Mouse (Mus musculus): Measurements from ENCODE around the gene Gpatch2l. TPM values are rescaled to one million over a fixed set of nuclear protein-coding genes. Genes with fewer than 3 reads are reported as not detected.

Gene Gpatch2l
- polyA plus RNA-seq, 1 experiment from 2014 or later: 14.6 TPM

DNA sequence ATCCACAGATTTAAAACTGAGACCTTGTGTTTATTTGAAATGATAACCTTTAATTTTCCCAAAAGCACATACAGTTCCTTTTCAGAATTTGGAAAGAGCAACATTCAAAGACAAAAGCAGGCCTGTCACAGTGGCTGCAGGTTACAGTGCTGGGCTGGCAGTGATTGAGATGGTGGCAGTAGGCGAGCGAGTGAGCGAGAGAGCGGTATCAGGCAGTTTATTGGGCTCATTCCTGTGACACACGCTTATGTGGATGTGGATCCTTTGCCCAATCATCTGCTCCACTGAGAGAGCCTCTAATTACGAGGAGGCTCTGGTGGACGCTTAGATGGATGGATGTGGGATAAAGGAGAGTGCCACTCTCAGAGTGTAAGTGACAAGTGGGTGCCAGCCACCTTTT lies 13.3 kb downstream of the Gpatch2l start:
- H3K27me3 ChIP-seq (ENCODE audit: control insufficient read depth, insufficient read depth, low read length): no peaks in the 10 kb centered on the region
- no peak overlapping the region for H3K27ac ChIP-seq (replicated peaks; ENCODE audit: low read depth, low read length)
- no peaks in the 10 kb centered on the region for H3K4me1 ChIP-seq (ENCODE audit: control insufficient read depth, insufficient read depth, low read length)
- no peak overlapping the region for H3K9ac ChIP-seq (ENCODE audit: low read length)
- H3K4me3 ChIP-seq (ENCODE audit: low read depth, low read length): no peak overlapping the region
- ATAC-seq (ENCODE audit: insufficient number of reproducible peaks, low FRiP score, low TSS enrichment, low read depth) (no peak), DNase-seq (ENCODE audit: low spot score) (no peak)
- WGBS: 86% methylated on average over 7 of the region's 7 CpGs
- H3K9me3 ChIP-seq (ENCODE audit: control insufficient read depth, low read length): no peaks in the 10 kb centered on the region
- H3K36me3 ChIP-seq (ENCODE audit: control insufficient read depth, insufficient read depth, low read length): peaks cover 5% of the 10 kb centered on the region; the same call in 1 of the 2 replicates
- H3K4me2 ChIP-seq (ENCODE audit: low read depth, severe bottlenecking): no peak overlapping the region

- Histone ChIP-seq H3K9ac (ENCODE audit: low read length) (no peak overlapping the region), H3K36me3 (ENCODE audit: control insufficient read depth, insufficient read depth, low read length) (no peaks in the 10 kb centered on the region; the same call in 1 of the 2 replicates), H3K27ac (replicated peaks; ENCODE audit: low read depth, low read length) (no peak overlapping the region), H3K4me2 (ENCODE audit: low read depth, severe bottlenecking) (no peak overlapping the region), H3K9me3 (ENCODE audit: control insufficient read depth, low read length) (no peaks in the 10 kb centered on the region), H3K27me3 (ENCODE audit: control insufficient read depth, insufficient read depth, low read length) (no peaks in the 10 kb centered on the region), H3K4me1 (ENCODE audit: control insufficient read depth, insufficient read depth, low read length) (no peaks in the 10 kb centered on the region), H3K4me3 (ENCODE audit: low read depth, low read length) (no peak overlapping the region)
- ATAC-seq (ENCODE audit: insufficient number of reproducible peaks, low FRiP score, low TSS enrichment, low read depth) (no peak), DNase-seq (ENCODE audit: low spot score) (no peak)
- WGBS: 63% methylated on average over 9 of the region's 9 CpGs
Observed at GRCm38 (mm10) chr12:86271626-86272025, 30.0 kb downstream of the Gpatch2l start.

GRCm38 (mm10) chr12:86274246-86274645 lies 32.6 kb downstream of the Gpatch2l start:
- Histone ChIP-seq H3K9ac (ENCODE audit: low read length) (no peak overlapping the region), H3K27me3 (ENCODE audit: control insufficient read depth, insufficient read depth, low read length) (no peaks in the 10 kb centered on the region), H3K4me1 (ENCODE audit: control insufficient read depth, insufficient read depth, low read length) (no peaks in the 10 kb centered on the region), H3K36me3 (ENCODE audit: control insufficient read depth, insufficient read depth, low read length) (no peaks in the 10 kb centered on the region; the same call in 1 of the 2 replicates), H3K4me2 (ENCODE audit: low read depth, severe bottlenecking) (no peak overlapping the region), H3K9me3 (ENCODE audit: control insufficient read depth, low read length) (no peaks in the 10 kb centered on the region), H3K27ac (replicated peaks; ENCODE audit: low read depth, low read length) (no peak overlapping the region), H3K4me3 (ENCODE audit: low read depth, low read length) (no peak overlapping the region)
- ATAC-seq (ENCODE audit: insufficient number of reproducible peaks, low FRiP score, low TSS enrichment, low read depth) (no peak), DNase-seq (ENCODE audit: low spot score) (no peak)
- 79% methylated on average over 2 of the region's 2 CpGs for WGBS

GRCm38 (mm10) chr12:86275731-86276130 lies 34.1 kb downstream of the Gpatch2l start:
- Histone ChIP-seq H3K4me3 (ENCODE audit: low read depth, low read length) (no peak overlapping the region), H3K4me2 (ENCODE audit: low read depth, severe bottlenecking) (no peak overlapping the region), H3K36me3 (ENCODE audit: control insufficient read depth, insufficient read depth, low read length) (no peaks in the 10 kb centered on the region), H3K27me3 (ENCODE audit: control insufficient read depth, insufficient read depth, low read length) (no peaks in the 10 kb centered on the region), H3K27ac (replicated peaks; ENCODE audit: low read depth, low read length) (no peak overlapping the region), H3K9ac (ENCODE audit: low read length) (no peak overlapping the region), H3K4me1 (ENCODE audit: control insufficient read depth, insufficient read depth, low read length) (no peaks in the 10 kb centered on the region), H3K9me3 (ENCODE audit: control insufficient read depth, low read length) (no peaks in the 10 kb centered on the region)
- DNase-seq (ENCODE audit: low spot score) (no peak), ATAC-seq (ENCODE audit: insufficient number of reproducible peaks, low FRiP score, low TSS enrichment, low read depth) (no peak)
- 93% methylated on average over 3 of the region's 3 CpGs for WGBS

- Histone ChIP-seq H3K27me3 (ENCODE audit: control insufficient read depth, insufficient read depth, low read length) (no peaks in the 10 kb centered on the region), H3K9ac (ENCODE audit: low read length) (no peak overlapping the region), H3K36me3 (ENCODE audit: control insufficient read depth, insufficient read depth, low read length) (no peaks in the 10 kb centered on the region), H3K9me3 (ENCODE audit: control insufficient read depth, low read length) (no peaks in the 10 kb centered on the region), H3K4me1 (ENCODE audit: control insufficient read depth, insufficient read depth, low read length) (no peaks in the 10 kb centered on the region), H3K4me2 (ENCODE audit: low read depth, severe bottlenecking) (no peak overlapping the region), H3K27ac (replicated peaks; ENCODE audit: low read depth, low read length) (no peak overlapping the region), H3K4me3 (ENCODE audit: low read depth, low read length) (no peak overlapping the region)
- DNase-seq (ENCODE audit: low spot score): no peak
- WGBS: 87% methylated on average over 2 of the region's 2 CpGs
- ATAC-seq (ENCODE audit: insufficient number of reproducible peaks, low FRiP score, low TSS enrichment, low read depth): no peak
Observed at GRCm38 (mm10) chr12:86276463-86276862, 34.8 kb downstream of the Gpatch2l start.

- no peaks in the 10 kb centered on the region for H3K9me3 ChIP-seq (ENCODE audit: control insufficient read depth, low read length)
- 80% methylated on average over 5 of the region's 5 CpGs for WGBS
- no peak overlapping the region for H3K9ac ChIP-seq (ENCODE audit: low read length)
- no peak for DNase-seq (ENCODE audit: low spot score)
- no peaks in the 10 kb centered on the region for H3K27me3 ChIP-seq (ENCODE audit: control insufficient read depth, insufficient read depth, low read length)
- no peaks in the 10 kb centered on the region for H3K36me3 ChIP-seq (ENCODE audit: control insufficient read depth, insufficient read depth, low read length)
- no peak overlapping the region for H3K27ac ChIP-seq (replicated peaks; ENCODE audit: low read depth, low read length)
- no peak overlapping the region for H3K4me3 ChIP-seq (ENCODE audit: low read depth, low read length)
- H3K4me2 ChIP-seq (ENCODE audit: low read depth, severe bottlenecking): no peak overlapping the region
- no peaks in the 10 kb centered on the region for H3K4me1 ChIP-seq (ENCODE audit: control insufficient read depth, insufficient read depth, low read length)
- ATAC-seq (ENCODE audit: insufficient number of reproducible peaks, low FRiP score, low TSS enrichment, low read depth): no peak
Observed at GRCm38 (mm10) chr12:86276895-86277294, 35.2 kb downstream of the Gpatch2l start.

GRCm38 (mm10) chr12:86280000-86280399 lies 38.3 kb downstream of the Gpatch2l start:
- ATAC-seq (ENCODE audit: insufficient number of reproducible peaks, low FRiP score, low TSS enrichment, low read depth): no peak
- WGBS: 83% methylated on average over 10 of the region's 10 CpGs
- H3K27ac ChIP-seq (replicated peaks; ENCODE audit: low read depth, low read length): no peak overlapping the region
- no peak overlapping the region for H3K4me2 ChIP-seq (ENCODE audit: low read depth, severe bottlenecking)
- no peak for DNase-seq (ENCODE audit: low spot score)
- no peaks in the 10 kb centered on the region for H3K27me3 ChIP-seq (ENCODE audit: control insufficient read depth, insufficient read depth, low read length)
- no peak overlapping the region for H3K9ac ChIP-seq (ENCODE audit: low read length)
- H3K36me3 ChIP-seq (ENCODE audit: control insufficient read depth, insufficient read depth, low read length): no peaks in the 10 kb centered on the region
- H3K4me3 ChIP-seq (ENCODE audit: low read depth, low read length): no peak overlapping the region
- no peaks in the 10 kb centered on the region for H3K9me3 ChIP-seq (ENCODE audit: control insufficient read depth, low read length)
- no peaks in the 10 kb centered on the region for H3K4me1 ChIP-seq (ENCODE audit: control insufficient read depth, insufficient read depth, low read length)

GRCm38 (mm10) chr12:86285704-86286103 lies 44.0 kb downstream of the Gpatch2l start:
- Histone ChIP-seq H3K4me3 (ENCODE audit: low read depth, low read length) (no peak overlapping the region), H3K4me2 (ENCODE audit: low read depth, severe bottlenecking) (no peak overlapping the region), H3K4me1 (ENCODE audit: control insufficient read depth, insufficient read depth, low read length) (no peaks in the 10 kb centered on the region), H3K27me3 (ENCODE audit: control insufficient read depth, insufficient read depth, low read length) (no peaks in the 10 kb centered on the region), H3K9ac (ENCODE audit: low read length) (no peak overlapping the region), H3K36me3 (ENCODE audit: control insufficient read depth, insufficient read depth, low read length) (no peaks in the 10 kb centered on the region), H3K9me3 (ENCODE audit: control insufficient read depth, low read length) (no peaks in the 10 kb centered on the region), H3K27ac (replicated peaks; ENCODE audit: low read depth, low read length) (no peak overlapping the region)
- ATAC-seq (ENCODE audit: insufficient number of reproducible peaks, low FRiP score, low TSS enrichment, low read depth): no peak
- WGBS: 90% methylated on average over 2 of the region's 2 CpGs
- no peak for DNase-seq (ENCODE audit: low spot score)

GRCm38 (mm10) chr12:86297450-86297849 lies 55.8 kb downstream of the Gpatch2l start:
- no peaks in the 10 kb centered on the region for H3K4me1 ChIP-seq (ENCODE audit: control insufficient read depth, insufficient read depth, low read length)
- no peak overlapping the region for H3K4me3 ChIP-seq (ENCODE audit: low read depth, low read length)
- H3K27ac ChIP-seq (replicated peaks; ENCODE audit: low read depth, low read length): no peak overlapping the region
- no peaks in the 10 kb centered on the region for H3K36me3 ChIP-seq (ENCODE audit: control insufficient read depth, insufficient read depth, low read length)
- no peaks in the 10 kb centered on the region for H3K9me3 ChIP-seq (ENCODE audit: control insufficient read depth, low read length)
- no peak overlapping the region for H3K9ac ChIP-seq (ENCODE audit: low read length)
- DNase-seq (ENCODE audit: low spot score): no peak
- H3K27me3 ChIP-seq (ENCODE audit: control insufficient read depth, insufficient read depth, low read length): no peaks in the 10 kb centered on the region
- 80% methylated on average over 10 of the region's 10 CpGs for WGBS
- no peak for ATAC-seq (ENCODE audit: insufficient number of reproducible peaks, low FRiP score, low TSS enrichment, low read depth)
- H3K4me2 ChIP-seq (ENCODE audit: low read depth, severe bottlenecking): no peak overlapping the region

Measured in limb, embryonic 11.5 days (tissue).